ENCODE assay signal across 24 mouse cellular contexts in the genomic region with DNA sequence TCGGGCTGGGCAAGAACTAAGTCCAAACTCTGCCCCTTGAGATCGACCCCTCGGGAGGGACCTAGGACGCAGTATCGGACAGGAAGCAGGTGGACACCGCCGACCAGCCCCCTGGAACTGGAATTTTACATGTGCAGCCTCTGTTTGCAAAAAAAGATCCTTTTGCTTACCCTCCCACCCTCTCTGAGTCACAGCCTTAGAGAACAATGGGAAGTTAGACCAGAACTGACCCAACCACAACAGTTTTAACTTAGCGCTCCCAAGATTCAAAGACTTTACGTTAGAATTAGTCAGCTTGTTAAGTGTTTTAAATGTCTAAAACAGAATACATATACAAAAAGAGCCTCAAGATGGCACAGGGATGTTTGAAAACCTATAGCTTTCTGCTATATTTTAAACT. TPM values are rescaled to one million over a fixed set of nuclear protein-coding genes. Genes with fewer than 3 reads are reported as not detected.
DNase-seq lines count a peak whose midpoint lies in the region; ATAC-seq and TF ChIP-seq lines count a peak whose summit lies in the region.
"Had no signal": no experiment of that assay in that cellular context is flagged by ENCODE, and none has a peak within 500 bp of the region (broad histone marks: within the 10 kb centered on the region; RNA-seq: fewer than 3 reads in every experiment).

No protein-coding gene starts in this region.

- intact Hi-C loops in heart, postnatal 14 days (cut with DNase I), result no loop called here
- intact Hi-C loops in left cerebral cortex, adult 2 months (cut with DNase I), result loop anchor here (1.0 to 2.0 kb wide), 3 partner anchors 28 to 130 kb away; partner anchors contain the start of gene Kcnip2
- intact Hi-C loops in left cerebral cortex, postnatal 4 days (cut with DNase I), result no loop called here

- peak; percentile 80 for DNase-seq in heart, adult 11 months
- DNase-seq in heart, postnatal 14 days, result no peak
- DNase-seq in left cerebral cortex, adult 2 months (ENCODE audit: extremely low spot score in 1 of 2, low spot score in 2 of 2), result peak in 1 of 2 experiments; percentile 23
- no peak for DNase-seq in left cerebral cortex, postnatal 4 days
- DNase-seq in 416B (ENCODE audit: low read depth), result peak; percentile 19
- peak; percentile 51 for DNase-seq in brain, adult 2 months (ENCODE audit: low read depth, low spot score)
- no peak for DNase-seq in hindbrain, embryonic 11.5 days (ENCODE audit: low spot score)
- DNase-seq: adrenal gland, adult 2 months; adrenal gland, adult 8-10 months; adrenal gland, postnatal 10 days; adrenal gland, postnatal 14 days; adrenal gland, postnatal 25 days; adrenal gland, postnatal 36 days; B cell, adult 2 months; cerebellum, adult 11 months; cerebellum, adult 11-12 months; cerebellum, adult 18-20 months; cerebellum, adult 2 months had no signal

- no peak overlapping the region for H3K4me2 ChIP-seq in hindbrain, embryonic 11.5 days (replicated peaks; ENCODE audit: low read depth, low read length)

- TF ChIP-seq CTCF in left cerebral cortex, adult 2 months (IDR thresholded peaks at IDR 0.05), result no peak

- H3K27me3 ChIP-seq in hindbrain, embryonic 11.5 days (ENCODE audit: control insufficient read depth, insufficient read depth, low read length), result no peaks in the 10 kb centered on the region
- H3K27me3 ChIP-seq: CH12.LX, Patski had no signal

- H3K9ac ChIP-seq in hindbrain, embryonic 11.5 days (ENCODE audit: low read depth, low read length), result no peak overlapping the region

- 89% methylated on average over 9 of the region's 9 CpGs for WGBS in hindbrain, embryonic 11.5 days

- no peaks in the 10 kb centered on the region for H3K4me1 ChIP-seq in hindbrain, embryonic 11.5 days (replicated peaks; ENCODE audit: control insufficient read depth, insufficient read depth, low read length)

- no peak overlapping the region for H3K4me3 ChIP-seq in left cerebral cortex, adult 2 months
- H3K4me3 ChIP-seq in hindbrain, embryonic 11.5 days (ENCODE audit: low read depth, low read length), result no peak overlapping the region

- peak overlapping the region; percentile 54 for H3K27ac ChIP-seq in left cerebral cortex, adult 2 months
- no peak overlapping the region for H3K27ac ChIP-seq in hindbrain, embryonic 11.5 days (ENCODE audit: low read depth, low read length)

- H3K36me3 ChIP-seq in hindbrain, embryonic 11.5 days (ENCODE audit: control insufficient read depth, insufficient read depth, low read length), result no peaks in the 10 kb centered on the region

- no peaks in the 10 kb centered on the region for H3K9me3 ChIP-seq in hindbrain, embryonic 11.5 days (ENCODE audit: control insufficient read depth, low read length)
- H3K9me3 ChIP-seq: G1E had no signal

- no peak for ATAC-seq in hindbrain, embryonic 11.5 days (ENCODE audit: low FRiP score)
- ATAC-seq in monocyte, adult 5-6 weeks (replicated peaks; ENCODE audit: insufficient number of reproducible peaks, low FRiP score, low TSS enrichment, poor library complexity, severe bottlenecking), result no peak
- ATAC-seq: activated CD4-positive, CD25-positive, alpha-beta regulatory T cell, adult 4 months; CD4-positive, CD25-positive, alpha-beta regulatory T cell, adult 4 months; Patski had no signal

RNA-seq across cellular contexts. Expression of gene Armh3, which starts 51.7 kb away (rescaled TPM):
- total RNA-seq in heart, postnatal 14 days (2021), result 10 to 100 TPM; 12.9 to 16.5 TPM
- 10 to 100 TPM; 19.4 to 20.9 TPM for total RNA-seq in left cerebral cortex, adult 2 months (2021)
- total RNA-seq in left cerebral cortex, postnatal 4 days (2021), result 10 to 100 TPM; 25.6 to 27.1 TPM
- polyA plus RNA-seq in hindbrain, embryonic 11.5 days (2014; fragmentation: Nextera tagmentation; extraction: Ambion mirVana), result 13.7 and 15.3 TPM in 2 replicates
- total RNA-seq in monocyte, adult 5-6 weeks (2017), result 7.5 to 16.0 TPM (median 11.5 TPM) in 3 replicates

RNA-seq across cellular contexts. Expression of gene Hps6, which starts 56.8 kb away (rescaled TPM):
- 1 to 10 TPM; 6.3 to 6.5 TPM for total RNA-seq in heart, postnatal 14 days (2021)
- total RNA-seq in left cerebral cortex, adult 2 months (2021), result 1 to 10 TPM; 6.0 to 7.4 TPM
- 1 to 10 TPM; 4.3 to 4.5 TPM for total RNA-seq in left cerebral cortex, postnatal 4 days (2021)
- polyA plus RNA-seq in hindbrain, embryonic 11.5 days (2014; fragmentation: Nextera tagmentation; extraction: Ambion mirVana), result 1.0 and 1.9 TPM in 2 replicates
- total RNA-seq in monocyte, adult 5-6 weeks (2017), result 4.3 to 14.7 TPM (median 6.0 TPM) in 3 replicates

Comparison
In these comparisons a context has a peak if more than half of its experiments do, and no peak if none do; other contexts are left out.
1. DNase-seq: peak in heart, adult 11 months (single experiment), 416B (single experiment) and brain, adult 2 months (single experiment); none in heart, postnatal 14 days (0 of 2), left cerebral cortex, postnatal 4 days (single experiment) and hindbrain, embryonic 11.5 days (single experiment).